Mouse (Mus musculus) cortical plate, adult 2 months (tissue): Measurements from ENCODE around the gene Top3a.

Experiments
- CTCF ChIP-seq: fragments of 200-500 bp; IDR thresholded peaks from 2 replicates; pipeline ENCODE4 v1.5.1; 2011; ENCODE audit warnings: mild to moderate bottlenecking, control low read depth, low read length; ENCODE audit not compliant: insufficient read depth; ENCODE audit errors: extremely low read depth
- POLR2A ChIP-seq: fragments of 200-500 bp; IDR thresholded peaks from 2 replicates; pipeline ENCODE4 v1.6.1; 2011; ENCODE audit warnings: mild to moderate bottlenecking, low read length, control low read depth; ENCODE audit not compliant: insufficient read depth; ENCODE audit errors: extremely low read depth

- no peak for TF ChIP-seq POLR2A
- no peak for TF ChIP-seq CTCF
Observed at GRCm38 (mm10) chr11:60706696-60707480, 70.3 kb downstream of the Top3a start.
